16 mouse cellular contexts compared by ENCODE assay signal in the genomic region with DNA sequence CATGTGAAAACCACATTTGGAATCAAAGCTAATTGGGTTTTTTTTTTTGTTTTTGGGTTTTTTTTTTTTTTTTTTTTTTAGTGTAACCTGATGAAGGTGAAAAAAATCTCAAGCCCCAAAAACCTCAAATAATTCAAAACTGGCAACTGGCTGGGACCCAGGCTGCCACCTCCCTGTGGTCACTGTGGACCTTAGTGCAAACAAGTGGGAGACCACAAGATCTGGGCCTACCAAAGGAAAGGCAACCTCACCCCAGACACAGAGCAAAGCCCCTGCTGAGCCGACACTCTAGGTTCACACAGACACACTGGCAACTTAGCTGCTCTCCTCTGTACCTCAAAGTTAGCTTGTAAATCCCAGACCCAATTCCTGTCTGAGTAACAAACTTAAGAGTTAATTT. TPM values are rescaled to one million over a fixed set of nuclear protein-coding genes. Genes with fewer than 3 reads are reported as not detected.
"Had no signal": no experiment of that assay in that cellular context is flagged by ENCODE, and none has a peak within 500 bp of the region (broad histone marks: within the 10 kb centered on the region; RNA-seq: fewer than 3 reads in every experiment).

No protein-coding gene starts in this region.

- DNase-seq: kidney, adult 18-20 months; kidney, postnatal 14 days had no signal

- H3K27ac ChIP-seq: left cerebral cortex, adult 2 months; liver, embryonic 12.5 days; neural tube, embryonic 15.5 days; stomach, postnatal 0 days had no signal

- H3K9ac ChIP-seq: intestine, embryonic 15.5 days; kidney, embryonic 15.5 days; liver, embryonic 12.5 days; lung, embryonic 14.5 days; midbrain, embryonic 13.5 days; neural tube, embryonic 15.5 days had no signal

- ATAC-seq: liver, embryonic 12.5 days had no signal

- H3K27me3 ChIP-seq: intestine, embryonic 15.5 days; kidney, embryonic 15.5 days; liver, embryonic 12.5 days; midbrain, embryonic 13.5 days; neural tube, embryonic 15.5 days had no signal

- H3K4me3 ChIP-seq: intestine, embryonic 15.5 days; kidney, embryonic 15.5 days; left cerebral cortex, adult 2 months; liver, embryonic 12.5 days; midbrain, embryonic 13.5 days; myocyte; neural tube, embryonic 15.5 days had no signal

- H3K4me1 ChIP-seq: kidney, embryonic 15.5 days; liver, embryonic 12.5 days; neural tube, embryonic 15.5 days had no signal

- H3K4me2 ChIP-seq: intestine, embryonic 15.5 days; kidney, embryonic 15.5 days; liver, embryonic 12.5 days; lung, embryonic 14.5 days; midbrain, embryonic 13.5 days; neural tube, embryonic 15.5 days had no signal

- H3K9me3 ChIP-seq: intestine, embryonic 15.5 days; kidney, embryonic 15.5 days; liver, embryonic 12.5 days; midbrain, embryonic 13.5 days; neural tube, embryonic 15.5 days had no signal

RNA-seq across cellular contexts. Expression of a gene that starts 5.7 kb away (rescaled TPM):
- total RNA-seq: megakaryocyte-erythroid progenitor cell, adult 5-6 weeks had no signal

RNA-seq across cellular contexts. Expression of a gene that starts 28.5 kb away (rescaled TPM):
- total RNA-seq: left cerebral cortex, adult 2 months; megakaryocyte-erythroid progenitor cell, adult 5-6 weeks; midbrain, postnatal 0 days had no signal
- polyA plus RNA-seq: intestine, embryonic 15.5 days; kidney, embryonic 15.5 days; limb, embryonic 11.5 days; liver, embryonic 12.5 days; liver, embryonic 16.5 days; lung, embryonic 14.5 days; midbrain, embryonic 13.5 days; midbrain, postnatal 0 days; myocyte; neural tube, embryonic 11.5 days; neural tube, embryonic 15.5 days; stomach, postnatal 0 days had no signal
